Mouse (Mus musculus) lung, adult 2 months (tissue): ENCODE measurements at regions not wholly inside any gene's neighbourhood (a gene's known extent, or its start where the extent isn't known, plus 50 kb on each side); places are given as distances from the start of the nearest gene placed in this dataset.

Experiments
- CTCF ChIP-seq: fragments of 200-500 bp; IDR thresholded peaks from 2 replicates; pipeline ENCODE4 v1.5.1; 2011; ENCODE audit warnings: mild to moderate bottlenecking, low read length, control low read depth; ENCODE audit not compliant: insufficient read depth
- POLR2A ChIP-seq: fragments of 200-500 bp; IDR thresholded peaks from 2 replicates; pipeline ENCODE4 v1.6.1; 2011; ENCODE audit warnings: low read depth, mild to moderate bottlenecking, control low read depth, low read length, borderline replicate concordance; ENCODE audit errors: extremely low read depth

GRCm38 (mm10) chr9:61844141-61844540 is 70.2 kb downstream of the Rplp1 start:
- TF ChIP-seq POLR2A (no peak), CTCF (no peak)
